15 mouse cellular contexts compared by ENCODE assay signal in genomic region chr5:32328139-32328538, GRCm38 (mm10).
"Had no signal": no experiment of that assay in that cellular context is flagged by ENCODE, and none has a peak within 500 bp of the region (broad histone marks: within the 10 kb centered on the region; RNA-seq: fewer than 3 reads in every experiment).

No protein-coding gene starts in this region.

- H3K4me1 ChIP-seq: limb, embryonic 15.5 days; liver, embryonic 15.5 days; midbrain, embryonic 15.5 days; neural tube, embryonic 13.5 days; stomach, embryonic 15.5 days had no signal

- H3K9me3 ChIP-seq: limb, embryonic 15.5 days; liver, embryonic 15.5 days; megakaryocyte, embryonic 14.5 days; midbrain, embryonic 15.5 days; neural tube, embryonic 13.5 days; stomach, embryonic 15.5 days had no signal

- ATAC-seq: intestine, postnatal 0 days; midbrain, embryonic 15.5 days had no signal

- H3K4me3 ChIP-seq: limb, embryonic 15.5 days; liver, embryonic 15.5 days; megakaryocyte, embryonic 14.5 days; midbrain, embryonic 15.5 days; neural tube, embryonic 13.5 days; stomach, embryonic 15.5 days had no signal

- H3K9ac ChIP-seq: limb, embryonic 15.5 days; liver, embryonic 15.5 days; lung, embryonic 14.5 days; midbrain, embryonic 15.5 days; neural tube, embryonic 13.5 days; stomach, embryonic 15.5 days had no signal

- DNase-seq: lung, embryonic 14.5 days; lung, postnatal 10 days; lung, postnatal 4 days; retina, postnatal 1 day; thymus, adult 2 months; thymus, postnatal 25 days had no signal

- H3K27me3 ChIP-seq: limb, embryonic 15.5 days; liver, embryonic 15.5 days; midbrain, embryonic 15.5 days; neural tube, embryonic 13.5 days; stomach, embryonic 15.5 days had no signal

- H3K27ac ChIP-seq: kidney, postnatal 0 days; limb, embryonic 15.5 days; liver, embryonic 15.5 days; midbrain, embryonic 15.5 days; neural tube, embryonic 13.5 days; stomach, embryonic 15.5 days had no signal

- H3K36me3 ChIP-seq: limb, embryonic 15.5 days; liver, embryonic 15.5 days; midbrain, embryonic 15.5 days; neural tube, embryonic 13.5 days; stomach, embryonic 15.5 days had no signal

- H3K4me2 ChIP-seq: limb, embryonic 15.5 days; liver, embryonic 15.5 days; lung, embryonic 14.5 days; midbrain, embryonic 11.5 days; midbrain, embryonic 15.5 days; neural tube, embryonic 13.5 days; stomach, embryonic 15.5 days had no signal
